Mouse (Mus musculus) intestine, embryonic 14.5 days (tissue): ENCODE results near the gene Lonrf2. TPM values are rescaled to one million over a fixed set of nuclear protein-coding genes. Genes with fewer than 3 reads are reported as not detected.

Experiments
- ATAC-seq: fragments of 200-750 bp; cut with Nextera tagmentation; replicated peaks from 2 replicates; pipeline ENCODE4 v1.8.0; 2017; ENCODE audit warnings: low read depth, moderate number of reproducible peaks, moderate TSS enrichment, moderate library complexity; ENCODE audit not compliant: low FRiP score, low TSS enrichment
- DNase-seq: peaks from one replicate; pipeline ENCODE4 v3.0.0-alpha.2; 2018; ENCODE audit warnings: low spot score
- H3K27ac ChIP-seq: fragments of 300-500 bp; sonication (generic); 2 replicates; pipeline ENCODE4 v1.5.1; 2014; ENCODE audit warnings: low read depth, mild to moderate bottlenecking, control low read depth
- H3K27me3 ChIP-seq: fragments of 300-500 bp; sonication (generic); replicated peaks from 2 replicates; pipeline ENCODE4 v1.6.1; 2014; ENCODE audit warnings: low read length, control low read depth; ENCODE audit not compliant: control insufficient read depth, insufficient read depth
- H3K36me3 ChIP-seq: fragments of 300-500 bp; sonication (generic); 2 replicates; pipeline ENCODE4 v1.6.1; 2014; ENCODE audit warnings: low read length, control low read depth; ENCODE audit not compliant: control insufficient read depth, insufficient read depth
- H3K4me1 ChIP-seq: fragments of 300-500 bp; sonication (generic); replicated peaks from 2 replicates; pipeline ENCODE4 v1.6.1; 2014; ENCODE audit warnings: low read length, control low read depth, mixed read lengths; ENCODE audit not compliant: control insufficient read depth, insufficient read depth
- H3K4me2 ChIP-seq: fragments of 300-500 bp; sonication (generic); 2 replicates; pipeline ENCODE4 v1.6.1; 2014; ENCODE audit warnings: low read length
- H3K4me3 ChIP-seq: fragments of 300-500 bp; sonication (generic); 2 replicates; pipeline ENCODE4 v1.5.1; 2014; ENCODE audit warnings: low read depth, low read length, control low read depth, mixed read lengths
- H3K9ac ChIP-seq: fragments of 300-500 bp; sonication (generic); 2 replicates; pipeline ENCODE4 v1.6.1; 2014; ENCODE audit warnings: mild to moderate bottlenecking, low read length
- H3K9me3 ChIP-seq: fragments of 300-500 bp; sonication (generic); 2 replicates; pipeline ENCODE4 v1.6.1; 2016; ENCODE audit warnings: low read length, control low read depth; ENCODE audit not compliant: control insufficient read depth
- WGBS: fragments of 180-500 bp; shearing (Covaris S2); extraction: QIAGEN DNeasy Blood & Tissue Kit; methylation state at CpG from one replicate; pipeline ENCODE4 v1.1.7; 2014; 5-methylcytosine and 5-hydroxymethylcytosine counted together
- polyA plus RNA-seq: library from polyadenylated mRNA; unstranded; fragments of >200 nt; fragmentation: Nextera tagmentation; extraction: Ambion mirVana; gene quantifications from 2 replicates; pipeline ENCODE4 v1.2.1, GENCODE M21; 2014

Gene Lonrf2
- polyA plus RNA-seq, 1 experiment from 2014 or later: 2.5 TPM

GRCm38 (mm10) chr1:38796936-38797335 is 39.6 kb downstream of the Lonrf2 start:
- H3K36me3 ChIP-seq: peaks cover 10% of the 10 kb centered on the region; the same call in 1 of the 2 replicates
- no peaks in the 10 kb centered on the region for H3K27me3 ChIP-seq
- DNase-seq: no peak
- no peaks in the 10 kb centered on the region for H3K9me3 ChIP-seq
- no peaks in the 10 kb centered on the region for H3K4me1 ChIP-seq
- H3K4me2 ChIP-seq: no peak overlapping the region
- no peak overlapping the region for H3K27ac ChIP-seq
- no peak overlapping the region for H3K9ac ChIP-seq
- ATAC-seq: no peak
- 73% methylated on average over 6 of the region's 6 CpGs for WGBS
- H3K4me3 ChIP-seq: no peak overlapping the region

DNA sequence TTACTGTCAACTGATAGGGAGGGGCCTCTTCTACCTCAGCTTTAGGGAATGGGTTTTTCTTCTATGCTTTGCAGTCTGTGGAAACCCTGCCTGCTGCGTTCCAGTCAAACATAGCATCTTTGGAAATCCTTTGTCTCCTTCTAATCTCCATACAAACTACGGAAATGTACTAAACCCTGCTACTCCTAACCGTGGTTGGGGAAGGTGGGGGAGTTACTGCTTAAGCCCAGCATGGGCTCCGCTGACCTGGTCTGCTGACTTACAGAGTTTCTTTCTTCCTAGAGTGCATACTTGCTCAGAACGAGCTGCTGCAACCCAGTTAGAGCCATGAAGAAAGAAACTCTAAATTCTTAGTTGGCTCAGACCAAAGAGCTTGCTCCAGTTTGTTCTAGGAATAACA is 41.0 kb downstream of the Lonrf2 start:
- Histone ChIP-seq H3K9ac (no peak overlapping the region), H3K27me3 (no peaks in the 10 kb centered on the region), H3K4me3 (no peak overlapping the region), H3K4me2 (no peak overlapping the region), H3K36me3 (peaks cover 10% of the 10 kb centered on the region; the same call in 1 of the 2 replicates), H3K9me3 (no peaks in the 10 kb centered on the region), H3K4me1 (no peaks in the 10 kb centered on the region), H3K27ac (no peak overlapping the region)
- DNase-seq (no peak), ATAC-seq (no peak)
- 75% methylated on average over 5 of the region's 5 CpGs for WGBS

GRCm38 (mm10) chr1:38791016-38791810 is 45.3 kb downstream of the Lonrf2 start:
- H3K4me2 ChIP-seq: no peak overlapping the region
- H3K27ac ChIP-seq: no peak overlapping the region
- H3K9ac ChIP-seq: no peak overlapping the region
- DNase-seq (no peak), ATAC-seq (no peak)
- H3K4me1 ChIP-seq: no peaks in the 10 kb centered on the region
- no peaks in the 10 kb centered on the region for H3K36me3 ChIP-seq
- no peaks in the 10 kb centered on the region for H3K9me3 ChIP-seq
- no peaks in the 10 kb centered on the region for H3K27me3 ChIP-seq
- 84% methylated on average over 9 of the region's 9 CpGs for WGBS
- no peak overlapping the region for H3K4me3 ChIP-seq

DNA sequence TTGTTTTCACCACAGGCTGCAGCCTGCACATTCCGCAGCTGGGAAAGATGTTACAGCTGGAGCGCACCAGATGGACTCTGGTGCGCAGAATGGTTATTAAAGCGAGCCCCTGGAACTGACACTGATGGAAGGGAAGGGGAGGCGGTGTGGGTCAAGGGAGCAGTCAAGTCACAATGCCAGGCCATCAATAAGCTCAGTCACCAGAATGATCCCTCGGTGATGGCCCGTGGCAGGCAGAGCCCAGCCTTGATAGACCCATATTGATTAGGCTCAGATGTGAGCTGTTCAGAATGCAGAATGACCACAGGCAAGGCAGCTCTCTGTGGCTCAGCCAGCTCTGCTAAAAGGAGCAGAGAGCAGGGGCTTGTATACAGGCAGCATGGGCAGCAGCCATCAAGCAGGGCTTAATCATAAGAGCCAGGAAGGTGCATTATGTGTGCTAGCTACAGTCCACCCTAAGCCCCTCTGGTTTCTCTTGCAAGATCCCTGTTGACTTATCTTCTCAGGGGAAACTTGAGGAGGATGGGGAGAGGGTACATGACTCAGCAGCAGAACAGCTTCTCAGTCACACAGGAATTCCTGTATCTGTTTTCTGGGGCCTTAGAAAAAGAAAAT is 46.4 kb downstream of the Lonrf2 start:
- DNase-seq: no peak
- Histone ChIP-seq H3K9ac (no peak overlapping the region), H3K4me3 (no peak overlapping the region), H3K36me3 (no peaks in the 10 kb centered on the region), H3K27ac (no peak overlapping the region), H3K27me3 (no peaks in the 10 kb centered on the region), H3K4me1 (no peaks in the 10 kb centered on the region), H3K9me3 (no peaks in the 10 kb centered on the region), H3K4me2 (no peak overlapping the region)
- ATAC-seq: no peak
- WGBS: 72% methylated on average over 7 of the region's 7 CpGs

DNA sequence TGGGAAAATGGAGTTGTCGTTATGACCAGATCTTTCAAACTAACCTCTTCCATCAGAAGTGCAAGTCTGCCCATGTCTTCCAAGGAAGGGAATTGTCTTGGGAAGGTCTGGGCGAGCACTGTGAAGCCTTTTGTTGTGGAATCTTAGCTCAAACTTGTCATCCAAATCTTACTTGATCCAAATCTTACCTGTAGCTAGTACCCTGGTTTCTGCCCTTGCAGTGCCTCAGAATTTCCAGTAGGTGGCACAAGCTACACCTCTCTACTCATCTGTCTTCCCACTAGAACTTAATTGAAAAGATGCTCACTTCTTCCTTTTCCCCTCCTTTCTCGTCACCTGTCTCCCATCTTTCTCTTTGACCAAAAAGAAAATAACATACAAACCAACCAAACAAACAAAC is 47.6 kb downstream of the Lonrf2 start:
- Histone ChIP-seq H3K27ac (no peak overlapping the region), H3K9ac (no peak overlapping the region), H3K4me3 (no peak overlapping the region), H3K27me3 (no peaks in the 10 kb centered on the region), H3K36me3 (no peaks in the 10 kb centered on the region), H3K9me3 (no peaks in the 10 kb centered on the region), H3K4me1 (no peaks in the 10 kb centered on the region), H3K4me2 (no peak overlapping the region)
- WGBS: 73% methylated on average over 3 of the region's 3 CpGs
- no peak for DNase-seq
- no peak for ATAC-seq

DNA sequence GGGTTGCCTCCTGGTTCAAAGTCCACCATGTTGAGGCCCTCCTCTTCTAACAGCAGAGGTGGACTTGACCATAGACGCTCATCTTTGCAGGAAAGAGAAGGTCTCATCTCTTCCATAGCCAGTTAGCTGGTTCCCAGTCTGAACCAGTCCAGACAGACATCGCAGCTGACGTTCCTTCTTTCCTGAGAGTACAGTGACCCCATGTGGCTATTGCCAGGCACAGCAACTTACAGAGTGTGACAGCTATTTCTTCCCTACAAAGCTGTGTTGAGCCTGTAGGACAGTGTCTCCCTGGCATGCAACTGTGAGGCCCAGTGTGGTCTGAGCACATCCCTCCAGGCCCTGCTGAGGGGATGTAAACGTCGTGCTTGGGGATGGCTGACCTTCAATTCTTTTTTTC is 49.1 kb downstream of the Lonrf2 start:
- Histone ChIP-seq H3K4me3 (no peak overlapping the region), H3K4me2 (no peak overlapping the region)

DNA sequence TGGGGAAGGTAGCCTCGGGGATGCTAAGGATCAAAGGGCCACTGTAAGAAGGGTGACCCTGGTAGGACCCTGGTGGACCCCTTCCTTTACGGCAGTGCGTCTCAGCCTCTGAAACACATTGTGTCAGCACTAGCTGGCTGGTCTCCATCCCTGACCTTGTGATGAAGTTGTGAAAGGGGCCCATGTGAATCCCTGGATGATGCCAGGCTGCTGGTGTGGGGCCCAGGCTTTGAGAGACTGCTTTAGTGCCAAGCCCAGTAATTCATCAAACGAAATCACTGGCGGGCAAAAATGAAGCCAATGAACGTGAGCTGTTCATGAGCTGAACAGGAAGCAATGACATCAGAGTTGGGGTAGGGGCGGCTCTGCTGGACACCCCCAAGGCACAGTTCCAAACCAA is 50.2 kb downstream of the Lonrf2 start:
- H3K4me3 ChIP-seq: no peak overlapping the region
- H3K9me3 ChIP-seq: no peaks in the 10 kb centered on the region
- ATAC-seq (no peak), DNase-seq (no peak)
- no peaks in the 10 kb centered on the region for H3K27me3 ChIP-seq
- H3K4me2 ChIP-seq: no peak overlapping the region
- no peaks in the 10 kb centered on the region for H3K36me3 ChIP-seq
- H3K4me1 ChIP-seq: no peaks in the 10 kb centered on the region
- WGBS: 65% methylated on average over 7 of the region's 7 CpGs
- H3K9ac ChIP-seq: no peak overlapping the region
- no peak overlapping the region for H3K27ac ChIP-seq

More for the DNA sequence above, 49.1 kb downstream of the Lonrf2 start:
- ATAC-seq (0 out of 2 replicates have a peak, but pooled peaks have one; percentile 38), DNase-seq (peak; percentile 65)
- no peaks in the 10 kb centered on the region for H3K36me3 ChIP-seq
- H3K4me1 ChIP-seq: no peaks in the 10 kb centered on the region
- H3K9me3 ChIP-seq: no peaks in the 10 kb centered on the region
- no peak overlapping the region for H3K9ac ChIP-seq
- 11% methylated on average over 5 of the region's 5 CpGs for WGBS
- no peak overlapping the region for H3K27ac ChIP-seq
- H3K27me3 ChIP-seq: no peaks in the 10 kb centered on the region

GRCm38 (mm10) chr1:38778271-38778670 is 58.2 kb downstream of the Lonrf2 start:
- Histone ChIP-seq H3K27me3 (no peaks in the 10 kb centered on the region), H3K27ac (no peak overlapping the region), H3K9me3 (no peaks in the 10 kb centered on the region), H3K9ac (no peak overlapping the region), H3K4me2 (no peak overlapping the region), H3K4me1 (no peaks in the 10 kb centered on the region), H3K36me3 (no peaks in the 10 kb centered on the region), H3K4me3 (no peak overlapping the region)
- ATAC-seq: no peak
- 100% methylated on average over 1 of the region's 1 CpGs for WGBS
- DNase-seq: no peak

DNA sequence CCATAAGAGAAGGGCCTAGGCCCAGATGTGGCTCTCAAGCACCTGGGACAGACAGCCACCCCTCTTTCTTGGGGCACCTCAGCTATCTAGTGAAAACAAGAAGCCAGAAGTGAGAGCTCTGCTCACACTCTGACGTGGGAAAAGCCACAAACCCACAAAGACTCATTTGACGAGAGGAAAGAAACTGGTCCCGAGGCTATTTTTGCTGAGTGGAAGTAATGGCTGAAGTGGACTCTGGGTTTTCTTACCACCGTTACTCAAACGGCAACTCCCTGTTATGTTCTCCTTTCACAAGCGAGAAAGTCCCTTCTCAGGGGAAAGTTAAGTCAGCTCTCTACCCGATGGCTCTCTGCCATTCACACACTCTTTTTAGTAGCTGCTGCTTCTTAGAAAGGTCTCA is 59.0 kb downstream of the Lonrf2 start:
- no peaks in the 10 kb centered on the region for H3K4me1 ChIP-seq
- H3K4me3 ChIP-seq: no peak overlapping the region
- no peak overlapping the region for H3K9ac ChIP-seq
- H3K4me2 ChIP-seq: no peak overlapping the region
- ATAC-seq (no peak), DNase-seq (no peak)
- 73% methylated on average over 7 of the region's 7 CpGs for whole genome bisulfite sequencing
- no peak overlapping the region for H3K27ac ChIP-seq
- no peaks in the 10 kb centered on the region for H3K9me3 ChIP-seq
- H3K36me3 ChIP-seq: no peaks in the 10 kb centered on the region
- H3K27me3 ChIP-seq: no peaks in the 10 kb centered on the region
